Mouse (Mus musculus) heart, embryonic 14.5 days (tissue): ENCODE measurements around the gene Tm2d3. TPM values are rescaled to one million over a fixed set of nuclear protein-coding genes. Genes with fewer than 3 reads are reported as not detected.

ENCODE experiments used
- ATAC-seq: fragments of 200-750 bp; cut with Nextera tagmentation; 2 replicates; pipeline ENCODE4 v1.8.0; 2017; ENCODE audit warnings: low read depth, moderate TSS enrichment; ENCODE audit not compliant: insufficient number of reproducible peaks, insufficient read depth, low FRiP score
- H3K27ac ChIP-seq, 2 experiments: fragments of 200-500 bp in 1 of 2; fragments of 300-500 bp in 1 of 2; sonication (generic) in 1 of 2; replicated peaks in 1 of 2; 2 replicates each; pipeline ENCODE4 v1.5.1; 2012 to 2014; ENCODE audit warnings: low read depth in 2 of 2, low read length in 2 of 2, control low read depth in 1 of 2, mild to moderate bottlenecking in 1 of 2, mixed read lengths in 1 of 2; ENCODE audit not compliant: control insufficient read depth in 1 of 2, insufficient read depth in 1 of 2
- H3K27me3 ChIP-seq: fragments of 300-500 bp; sonication (generic); 2 replicates; pipeline ENCODE4 v1.6.1; 2014; ENCODE audit warnings: mild to moderate bottlenecking, low read length, control low read depth; ENCODE audit not compliant: control insufficient read depth, insufficient read depth
- H3K36me3 ChIP-seq: fragments of 300-500 bp; sonication (generic); 2 replicates; pipeline ENCODE4 v1.6.1; 2014; ENCODE audit warnings: mild to moderate bottlenecking, control low read depth, low read length, mixed read lengths; ENCODE audit not compliant: control insufficient read depth, insufficient read depth
- H3K4me1 ChIP-seq, 2 experiments: fragments of 200-500 bp in 1 of 2; fragments of 300-500 bp in 1 of 2; sonication (generic) in 1 of 2; 2 replicates each; pipeline ENCODE4 v1.6.1; 2012 to 2014; ENCODE audit warnings: low read length in 2 of 2, control low read depth in 1 of 2, mixed read lengths in 1 of 2; ENCODE audit not compliant: control insufficient read depth in 2 of 2, insufficient read depth in 2 of 2
- H3K4me2 ChIP-seq: fragments of 300-500 bp; sonication (generic); 2 replicates; pipeline ENCODE4 v1.6.1; 2014; ENCODE audit warnings: mild to moderate bottlenecking, low read length
- H3K4me3 ChIP-seq, 2 experiments: fragments of 200-500 bp in 1 of 2; fragments of 300-500 bp in 1 of 2; sonication (generic) in 1 of 2; 2 replicates each; pipeline ENCODE4 v1.5.1; 2012 to 2014; ENCODE audit warnings: low read length in 2 of 2, mild to moderate bottlenecking in 2 of 2, control low read depth in 1 of 2, low read depth in 1 of 2, moderate library complexity in 1 of 2; ENCODE audit not compliant: control insufficient read depth in 1 of 2, insufficient read depth in 1 of 2
- H3K9ac ChIP-seq: fragments of 300-500 bp; sonication (generic); 2 replicates; pipeline ENCODE4 v1.6.1; 2014; ENCODE audit warnings: mild to moderate bottlenecking, low read length
- H3K9me3 ChIP-seq: fragments of 300-500 bp; sonication (generic); 2 replicates; pipeline ENCODE4 v1.6.1; 2016; ENCODE audit warnings: low read length, control low read depth; ENCODE audit not compliant: control insufficient read depth
- WGBS: fragments of 180-500 bp; shearing (Covaris S2); extraction: QIAGEN DNeasy Blood & Tissue Kit; methylation state at CpG from one replicate; pipeline ENCODE4 v1.1.7; 2014; 5-methylcytosine and 5-hydroxymethylcytosine counted together
- polyA plus RNA-seq: library from polyadenylated mRNA; unstranded; fragments of >200 nt; fragmentation: Nextera tagmentation; extraction: Ambion mirVana; gene quantifications from 2 replicates; pipeline ENCODE4 v1.2.1, GENCODE M21; 2014

Gene Tm2d3
- polyA plus RNA-seq, 1 experiment from 2014 or later = 57.9 TPM

DNA sequence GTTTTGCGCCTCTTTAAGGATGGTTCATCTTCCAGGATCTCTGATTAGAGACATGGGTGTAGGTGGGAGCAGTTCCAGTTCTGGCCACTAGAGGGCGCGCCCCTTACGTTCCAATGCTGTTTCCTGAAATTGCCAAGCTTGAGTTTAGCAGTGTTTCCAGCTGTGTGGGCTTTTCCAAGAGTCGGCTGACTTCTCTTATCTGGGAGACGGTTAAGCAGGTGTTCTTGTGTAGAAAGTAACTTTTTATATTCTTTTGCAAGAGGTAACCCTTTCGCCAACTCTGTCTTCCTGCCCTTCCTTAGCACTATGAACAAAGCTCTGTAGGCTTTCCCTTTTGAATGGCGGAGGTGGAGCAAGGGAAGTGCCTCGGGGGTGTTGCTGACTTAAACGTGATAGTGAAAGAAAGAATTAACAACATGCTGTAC, 13.9 kb downstream of the Tm2d3 start:
- peaks cover 2 to 4% of the 10 kb centered on the region in 2 experiments; a peak in 2 of 4 replicates for H3K4me1 ChIP-seq
- H3K27me3 ChIP-seq = no peaks in the 10 kb centered on the region
- ATAC-seq = peak; percentile 56; the same call in 1 of the 2 replicates
- H3K4me2 ChIP-seq = peak overlapping the region; percentile 74
- peak overlapping the region; percentile 36 for H3K4me3 ChIP-seq
- 6% methylated on average over 10 of the region's 10 CpGs for WGBS
- H3K9ac ChIP-seq = peak overlapping the region; percentile 52
- no peaks in the 10 kb centered on the region for H3K9me3 ChIP-seq
- H3K27ac ChIP-seq = no peak overlapping the region
- peaks cover 27% of the 10 kb centered on the region for H3K36me3 ChIP-seq

DNA sequence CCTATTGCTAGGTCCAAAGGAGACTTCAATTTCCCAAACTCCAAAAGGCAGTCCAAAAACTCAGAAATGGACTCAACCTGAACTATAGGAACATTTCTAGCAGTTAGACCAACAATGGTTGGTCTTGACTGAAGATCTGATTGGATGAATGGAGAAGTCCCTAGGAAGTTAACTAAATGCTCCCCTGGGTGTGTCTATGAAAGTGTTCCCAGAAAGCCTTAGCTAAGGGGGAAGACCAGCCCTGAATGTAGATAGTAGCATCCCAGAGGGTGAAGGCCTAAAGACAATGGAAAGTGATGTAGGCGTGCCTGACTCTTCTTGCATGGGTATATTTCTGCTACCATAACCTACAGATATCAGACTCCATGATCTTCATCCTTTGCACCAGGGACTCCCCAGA, 17.5 kb downstream of the Tm2d3 start:
- no peaks in the 10 kb centered on the region for H3K9me3 ChIP-seq

DNA sequence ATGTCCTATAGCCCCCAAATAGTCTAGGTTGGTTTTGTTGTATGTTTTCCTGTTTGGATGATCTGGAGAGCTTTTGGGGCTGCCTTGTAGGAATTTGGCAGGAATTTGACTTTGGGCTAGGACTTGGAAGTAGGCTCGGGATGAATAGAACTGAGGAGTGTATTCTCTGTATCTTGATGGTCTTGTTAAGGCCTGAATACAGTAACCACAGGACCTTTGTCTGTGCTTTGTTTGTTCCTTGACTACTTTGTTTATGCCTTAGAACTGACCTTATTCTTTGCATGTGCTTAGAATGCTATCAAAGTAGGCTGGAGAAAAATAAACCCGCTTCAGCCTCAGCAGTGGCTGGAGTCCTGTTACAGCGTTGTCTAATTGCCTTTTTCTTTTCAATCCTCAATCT, 19.3 kb downstream of the Tm2d3 start:
- Histone ChIP-seq H3K9ac (no peak overlapping the region), H3K27me3 (0 out of 2 replicates have a peak, but pooled peaks cover 4% of the 10 kb centered on the region)
- 76% methylated on average over 3 of the region's 3 CpGs for WGBS

More for the DNA sequence above, 17.5 kb downstream of the Tm2d3 start:
- WGBS = 89% methylated on average over 1 of the region's 1 CpGs
- no peak for ATAC-seq
- Histone ChIP-seq H3K4me2 (no peak overlapping the region), H3K36me3 (no peaks in the 10 kb centered on the region), H3K27ac (no peak overlapping the region), H3K27me3 (0 out of 2 replicates have a peak, but pooled peaks cover 4% of the 10 kb centered on the region), H3K4me3 (no peak overlapping the region), H3K4me1 (peaks cover 2 to 4% of the 10 kb centered on the region in 2 experiments; a peak in 2 of 4 replicates), H3K9ac (no peak overlapping the region)

DNA sequence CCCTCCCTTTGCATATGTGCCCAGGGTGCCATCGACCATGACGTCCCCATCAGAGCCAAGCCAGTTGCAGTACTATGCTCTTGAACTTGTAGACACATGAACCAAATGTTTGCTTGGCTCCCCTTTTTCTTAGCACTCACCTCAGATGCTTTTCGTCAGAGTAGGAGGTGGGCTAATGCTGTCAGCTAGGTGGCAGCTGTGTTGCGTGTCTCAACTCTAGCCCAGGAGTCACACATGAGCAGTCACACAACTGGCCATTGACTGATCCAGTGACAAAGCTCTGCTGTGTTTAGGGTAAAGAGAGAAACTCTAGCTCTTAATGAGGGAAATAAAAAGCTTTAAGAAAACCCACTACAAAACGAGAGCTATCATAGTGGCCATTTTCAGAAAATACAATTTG, 22.8 kb downstream of the Tm2d3 start:
- ATAC-seq = no peak
- H3K9me3 ChIP-seq = no peaks in the 10 kb centered on the region
- no peak overlapping the region for H3K4me2 ChIP-seq
- H3K4me1 ChIP-seq = no peaks in the 10 kb centered on the region
- 60% methylated on average over 5 of the region's 5 CpGs for WGBS
- H3K4me3 ChIP-seq = no peak overlapping the region
- H3K27me3 ChIP-seq = 0 out of 2 replicates have a peak, but pooled peaks cover 4% of the 10 kb centered on the region
- H3K9ac ChIP-seq = no peak overlapping the region
- no peaks in the 10 kb centered on the region for H3K36me3 ChIP-seq
- no peak overlapping the region for H3K27ac ChIP-seq

More for the DNA sequence above, 19.3 kb downstream of the Tm2d3 start:
- no peak overlapping the region for H3K4me3 ChIP-seq
- H3K4me2 ChIP-seq = no peak overlapping the region
- H3K4me1 ChIP-seq = peaks cover 1 to 2% of the 10 kb centered on the region in 2 experiments; a peak in 2 of 4 replicates
- no peak overlapping the region for H3K27ac ChIP-seq
- no peaks in the 10 kb centered on the region for H3K36me3 ChIP-seq
- H3K9me3 ChIP-seq = no peaks in the 10 kb centered on the region
- ATAC-seq = no peak

DNA sequence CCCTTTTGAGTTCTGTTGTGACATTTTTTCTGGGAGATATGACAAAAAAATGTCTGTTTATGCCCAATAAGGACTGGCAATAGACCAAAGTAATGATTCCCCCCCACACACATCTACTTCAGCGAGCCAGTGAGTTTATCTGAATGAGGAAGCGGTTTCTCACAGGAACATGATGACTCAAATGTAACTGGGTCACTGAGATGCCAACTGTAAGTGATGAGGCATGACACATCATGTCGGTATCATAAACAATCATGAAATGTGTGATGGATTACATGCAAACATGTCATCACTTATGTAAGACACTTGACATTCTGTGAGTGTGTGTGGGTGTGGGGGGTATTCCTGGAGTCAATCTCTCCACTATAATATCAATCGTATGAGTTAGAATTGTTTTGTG, 23.3 kb downstream of the Tm2d3 start:
- WGBS = 61% methylated on average over 4 of the region's 4 CpGs
- H3K4me3 ChIP-seq = no peak overlapping the region
- H3K36me3 ChIP-seq = no peaks in the 10 kb centered on the region
- H3K27me3 ChIP-seq = 0 out of 2 replicates have a peak, but pooled peaks cover 4% of the 10 kb centered on the region
- H3K9ac ChIP-seq = no peak overlapping the region
- no peak for ATAC-seq
- no peaks in the 10 kb centered on the region for H3K4me1 ChIP-seq
- no peaks in the 10 kb centered on the region for H3K9me3 ChIP-seq
- H3K27ac ChIP-seq = no peak overlapping the region
- no peak overlapping the region for H3K4me2 ChIP-seq

DNA sequence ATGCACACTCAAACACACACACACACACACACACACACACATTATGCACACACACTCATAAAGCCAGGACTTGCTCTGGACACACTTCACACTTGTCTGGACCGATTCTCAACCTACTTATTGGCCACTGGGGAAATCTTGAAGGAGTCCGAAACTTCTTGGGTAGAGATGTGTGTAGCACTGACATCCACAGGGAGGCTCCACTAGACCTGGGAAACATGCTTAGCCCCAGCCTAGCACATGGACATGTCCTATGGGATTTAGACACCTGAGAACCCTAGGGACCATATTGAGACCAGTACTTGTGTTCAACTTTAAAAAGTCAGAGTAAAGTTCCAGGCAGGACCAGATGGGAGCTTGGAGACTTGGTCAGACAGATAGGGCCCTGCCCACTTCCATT, 43.1 kb downstream of the Tm2d3 start:
- Histone ChIP-seq H3K4me3 (no peak overlapping the region), H3K36me3 (no peaks in the 10 kb centered on the region), H3K9me3 (no peaks in the 10 kb centered on the region), H3K9ac (no peak overlapping the region), H3K27ac (no peak overlapping the region), H3K4me2 (no peak overlapping the region), H3K27me3 (no peaks in the 10 kb centered on the region), H3K4me1 (peaks cover 6 to 8% of the 10 kb centered on the region in 2 experiments; a peak in 3 of 4 replicates)
- no peak for ATAC-seq
- WGBS = 56% methylated on average over 2 of the region's 2 CpGs

DNA sequence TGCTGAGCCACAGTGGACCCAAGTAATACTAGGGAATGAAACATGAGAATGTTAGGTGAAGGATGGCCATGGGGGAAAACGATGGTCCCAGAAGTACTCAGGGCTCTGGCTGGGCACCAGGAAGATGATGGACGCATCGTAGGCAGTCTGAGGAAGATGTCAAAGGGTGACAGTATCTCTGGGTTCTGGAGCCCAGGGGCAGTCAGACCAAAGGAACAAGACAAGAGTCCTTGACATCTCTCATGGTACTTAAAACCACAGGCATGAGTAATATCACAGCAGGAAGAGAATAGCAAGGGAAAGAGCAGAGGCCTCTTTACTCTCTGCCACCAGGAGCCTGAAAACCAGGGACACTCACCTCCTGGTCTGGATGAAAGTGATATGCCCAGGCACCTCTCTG, 44.3 kb downstream of the Tm2d3 start:
- no peak overlapping the region for H3K4me2 ChIP-seq
- WGBS = 88% methylated on average over 3 of the region's 3 CpGs
- no peak overlapping the region for H3K9ac ChIP-seq
- H3K36me3 ChIP-seq = no peaks in the 10 kb centered on the region
- H3K27ac ChIP-seq = no peak overlapping the region
- no peak for ATAC-seq
- no peaks in the 10 kb centered on the region for H3K27me3 ChIP-seq
- no peaks in the 10 kb centered on the region for H3K9me3 ChIP-seq
- H3K4me3 ChIP-seq = no peak overlapping the region
- peaks cover 6 to 8% of the 10 kb centered on the region in 2 experiments; a peak in 3 of 4 replicates for H3K4me1 ChIP-seq
